Mouse (Mus musculus) mature B cell (primary cell): ENCODE results near the gene Camsap2.

ENCODE experiments used
- in situ Hi-C: fragments of 300-500 bp; cut with MboI; formaldehyde crosslinking; loops from 2 replicates; pipeline ENCODE4 v1.14.3; 2019

Gene Camsap2

GRCm38 (mm10) chr1:136345454-136346372 lies at the start of gene Camsap2:
Gene Camsap2 (minus strand): TSS chr1:136346104.
- in situ Hi-C loops: no loop called here

DNA sequence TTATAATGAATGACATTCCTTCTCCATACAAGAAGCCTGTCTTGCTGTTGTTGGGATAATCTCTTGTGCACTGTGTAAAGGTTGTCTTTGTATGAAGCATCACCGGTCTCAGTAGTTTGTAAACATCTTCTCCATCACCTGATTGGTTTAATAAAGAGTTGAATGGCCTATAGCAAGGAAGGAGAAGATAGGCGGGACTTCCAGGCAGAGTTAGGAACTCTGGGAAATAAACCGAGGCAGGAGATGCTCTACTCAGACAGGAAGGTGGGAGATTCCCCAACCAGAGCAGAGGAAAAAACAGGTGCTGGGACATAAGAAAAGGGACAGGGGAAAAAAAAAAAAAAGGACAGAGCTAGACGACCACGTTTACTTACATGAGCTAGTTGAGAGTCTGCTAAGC lies 49.2 kb upstream of the Camsap2 start:
- in situ Hi-C loops: no loop called here

DNA sequence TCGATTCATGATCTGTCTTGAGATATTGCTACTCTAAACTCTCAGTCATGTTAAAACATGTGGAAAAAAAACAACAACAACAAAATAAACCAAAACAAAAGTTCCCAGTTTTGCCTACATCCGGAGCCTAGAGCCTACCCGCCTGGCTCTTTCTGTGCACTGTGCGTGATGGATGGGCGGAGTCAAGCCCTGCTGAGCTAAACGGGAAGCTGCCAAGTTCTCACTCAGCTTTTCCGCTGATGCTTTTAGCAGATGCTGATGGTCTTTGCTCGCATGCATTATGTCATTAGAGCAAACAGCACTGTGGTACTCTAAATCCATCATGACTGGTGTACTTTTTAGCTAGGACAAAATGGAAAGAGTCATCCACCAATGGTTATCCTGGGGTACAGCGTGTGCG lies 48.6 kb upstream of the Camsap2 start:
- in situ Hi-C loops: no loop called here

GRCm38 (mm10) chr1:136386914-136387313 lies 41.0 kb upstream of the Camsap2 start:
- in situ Hi-C loops: no loop called here

- in situ Hi-C loops: no loop called here
Measured at GRCm38 (mm10) chr1:136381583-136381982, 35.7 kb upstream of the Camsap2 start.

- in situ Hi-C loops: no loop called here
Measured at GRCm38 (mm10) chr1:136381169-136381568, 35.3 kb upstream of the Camsap2 start.

GRCm38 (mm10) chr1:136380606-136381005 lies 34.7 kb upstream of the Camsap2 start:
- in situ Hi-C loops: no loop called here

DNA sequence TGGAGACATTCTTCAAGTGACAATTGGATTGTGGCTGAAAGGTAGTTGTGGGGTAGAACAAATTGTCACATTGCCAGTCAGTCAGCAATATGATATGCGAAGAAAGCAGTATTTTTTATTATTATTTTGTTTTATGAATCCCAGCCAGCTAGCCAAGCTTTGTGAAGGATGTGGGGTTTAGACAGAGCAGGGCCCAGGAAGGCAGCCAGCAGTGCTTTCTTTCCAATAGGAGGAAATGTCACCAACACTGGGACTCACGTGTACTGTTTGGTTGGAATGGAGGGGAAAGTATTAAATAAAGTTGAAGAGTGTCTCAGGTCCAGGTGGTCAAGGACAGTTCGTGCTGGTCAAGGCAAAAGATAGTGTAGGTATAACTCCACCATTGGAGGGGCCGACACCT lies 34.3 kb upstream of the Camsap2 start:
- in situ Hi-C loops: no loop called here

GRCm38 (mm10) chr1:136379261-136379660 lies 33.4 kb upstream of the Camsap2 start:
- in situ Hi-C loops: no loop called here

DNA sequence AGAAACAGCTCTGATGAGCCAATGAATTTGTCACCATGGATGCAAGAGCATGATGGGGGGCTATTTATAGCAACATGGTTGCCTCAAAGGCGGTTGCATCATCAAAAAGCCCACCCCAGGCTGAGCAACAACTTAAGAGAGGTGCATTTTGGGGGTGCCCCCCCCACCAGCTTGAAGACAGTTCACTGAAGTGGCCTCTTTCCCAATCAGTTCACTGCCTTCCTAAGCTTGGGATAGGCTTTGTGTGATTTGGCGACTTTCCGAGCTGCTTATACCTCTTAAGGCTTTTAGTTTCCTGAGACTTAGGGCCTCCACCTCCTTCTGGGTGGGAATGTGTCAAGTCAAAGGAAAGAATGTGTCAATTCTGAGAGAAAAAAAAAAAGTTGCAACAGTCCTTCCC lies 20.1 kb upstream of the Camsap2 start:
- in situ Hi-C loops: no loop called here

DNA sequence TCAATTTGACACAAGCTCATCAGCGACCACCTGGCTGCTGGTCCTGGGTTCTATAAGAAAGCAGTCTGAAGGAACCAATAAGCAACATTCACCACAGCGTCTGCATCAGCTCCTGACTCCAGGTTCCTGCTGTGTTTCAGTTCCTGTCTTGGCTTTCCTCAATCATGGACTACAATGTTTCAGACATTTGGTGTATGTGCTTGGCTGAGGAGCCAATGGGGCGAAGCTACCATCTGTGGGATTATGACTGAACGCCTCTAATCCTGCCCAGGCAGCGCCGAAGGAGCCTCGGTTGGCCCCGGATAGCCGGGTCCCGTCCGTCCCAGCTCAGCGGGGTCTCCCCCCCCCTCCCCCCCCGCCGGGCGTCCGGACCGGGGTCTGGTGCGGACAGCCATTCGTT lies 18.8 kb upstream of the Camsap2 start:
- in situ Hi-C loops: no loop called here

DNA sequence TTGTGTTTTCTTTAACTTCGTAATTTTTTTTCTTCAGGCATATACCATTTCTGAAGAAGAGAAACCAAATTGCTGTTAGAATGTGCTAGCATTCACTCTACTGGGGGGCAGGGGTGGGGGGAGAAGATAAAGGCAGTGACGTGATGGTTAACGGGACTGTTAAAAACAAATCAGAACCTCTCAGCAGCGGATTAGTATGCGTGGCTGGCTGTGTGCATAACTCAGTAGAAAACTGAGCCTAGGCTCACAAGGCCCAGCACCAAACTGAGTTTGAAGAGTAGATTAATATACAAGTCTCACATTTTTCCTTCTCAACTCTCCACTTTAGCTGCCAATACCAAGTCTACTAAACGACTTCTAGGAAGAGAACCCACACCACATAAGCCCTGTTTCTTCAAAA lies 17.1 kb upstream of the Camsap2 start:
- in situ Hi-C loops: no loop called here

DNA sequence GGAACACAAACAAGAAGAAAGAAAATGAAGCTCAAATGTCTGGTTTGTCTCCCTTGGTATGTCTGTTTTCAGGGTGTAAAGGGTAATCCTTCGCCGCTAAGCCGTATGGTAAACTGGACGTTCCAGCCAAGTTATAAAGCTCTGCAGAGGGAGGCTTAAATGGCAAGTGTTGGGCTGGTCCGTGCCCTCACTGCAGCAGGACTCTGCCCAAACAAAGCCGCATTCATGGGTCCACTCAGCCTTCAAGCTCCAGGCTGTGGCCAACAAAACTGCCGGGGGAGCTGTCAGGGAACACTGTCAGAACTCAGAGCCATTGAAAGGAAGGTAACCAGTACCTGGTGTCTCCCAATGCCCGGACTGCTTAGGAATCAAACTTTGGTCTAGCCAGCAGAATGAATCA lies 16.7 kb upstream of the Camsap2 start:
- in situ Hi-C loops: no loop called here

DNA sequence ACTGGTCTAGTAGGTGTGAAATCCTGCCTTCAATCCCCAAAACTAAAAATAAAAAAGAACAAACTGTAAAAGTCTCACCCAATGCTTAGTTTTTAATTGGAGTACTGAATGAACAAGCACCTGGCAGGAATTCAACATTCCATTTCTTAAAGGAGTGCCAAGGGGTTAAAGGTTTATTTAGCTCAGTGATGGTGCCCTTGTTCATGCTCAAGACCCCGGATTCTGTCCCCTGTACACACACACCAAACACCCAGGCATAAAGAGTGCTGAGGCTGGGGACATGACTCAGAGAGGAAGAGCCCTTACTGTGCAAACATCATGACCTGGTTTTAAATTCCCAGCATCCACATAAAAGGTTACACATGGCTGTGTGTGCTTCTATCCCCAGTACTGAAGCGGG lies 15.5 kb upstream of the Camsap2 start:
- in situ Hi-C loops: no loop called here

DNA sequence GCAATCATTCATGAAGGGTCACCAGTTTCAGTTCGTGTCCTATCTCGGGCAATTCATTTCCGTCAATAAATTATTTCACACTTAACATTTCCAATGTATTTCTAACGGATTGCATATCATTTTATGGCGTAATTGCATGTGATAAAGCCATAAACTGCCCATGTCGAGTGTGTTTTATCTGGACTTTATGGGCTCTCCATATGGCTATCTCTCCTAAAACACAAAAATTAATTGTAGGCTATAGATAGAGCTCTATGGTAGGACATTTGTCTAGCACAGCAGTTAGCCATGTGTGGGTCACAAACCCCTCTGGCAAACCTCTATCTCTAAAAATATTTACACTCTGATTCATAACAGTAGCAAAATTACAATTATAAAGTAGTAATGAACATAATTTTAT lies 15.0 kb upstream of the Camsap2 start:
- in situ Hi-C loops: no loop called here

- in situ Hi-C loops: no loop called here
Measured at GRCm38 (mm10) chr1:136358841-136359360, 13.0 kb upstream of the Camsap2 start.

DNA sequence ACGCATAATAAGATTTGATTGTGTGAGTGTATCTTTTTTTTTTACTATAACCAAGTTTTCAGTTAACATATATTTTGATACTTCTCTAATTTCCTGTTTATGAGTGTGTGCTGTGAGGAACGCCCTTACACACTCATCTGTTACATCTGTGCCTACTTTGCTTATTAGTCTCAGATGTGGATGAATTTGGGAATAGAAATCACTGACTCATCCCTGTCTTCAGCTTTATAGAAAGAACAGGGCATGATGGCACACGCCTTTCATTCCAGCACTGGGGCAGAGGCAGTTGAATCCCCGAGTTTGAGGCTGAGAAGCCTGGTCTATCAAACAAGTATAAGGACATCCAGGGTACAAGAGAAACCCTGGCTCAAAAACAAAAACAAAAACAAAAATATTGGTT lies 9.7 kb upstream of the Camsap2 start:
- in situ Hi-C loops: no loop called here

- in situ Hi-C loops: no loop called here
Measured at GRCm38 (mm10) chr1:136350699-136351200, 4.8 kb upstream of the Camsap2 start.

DNA sequence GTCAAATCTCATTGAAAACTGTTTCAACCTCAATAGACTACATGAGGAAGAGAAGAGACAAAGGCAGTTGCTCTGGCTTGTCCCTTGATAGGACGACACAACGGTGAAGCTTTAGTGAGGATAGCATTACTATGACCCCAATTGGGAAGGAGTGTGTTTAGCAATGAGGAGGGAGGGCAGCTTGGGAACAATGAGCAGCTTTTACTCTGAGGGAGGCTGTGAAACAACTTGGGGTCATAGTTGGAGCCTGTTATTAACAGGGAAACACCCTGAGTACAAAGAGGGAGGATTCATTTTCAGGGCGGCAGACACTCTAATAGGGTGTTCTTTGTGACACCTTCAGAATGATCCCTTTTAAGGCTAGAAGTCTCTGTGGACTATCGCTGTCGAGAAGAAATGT lies 2.2 kb upstream of the Camsap2 start:
- in situ Hi-C loops: no loop called here

DNA sequence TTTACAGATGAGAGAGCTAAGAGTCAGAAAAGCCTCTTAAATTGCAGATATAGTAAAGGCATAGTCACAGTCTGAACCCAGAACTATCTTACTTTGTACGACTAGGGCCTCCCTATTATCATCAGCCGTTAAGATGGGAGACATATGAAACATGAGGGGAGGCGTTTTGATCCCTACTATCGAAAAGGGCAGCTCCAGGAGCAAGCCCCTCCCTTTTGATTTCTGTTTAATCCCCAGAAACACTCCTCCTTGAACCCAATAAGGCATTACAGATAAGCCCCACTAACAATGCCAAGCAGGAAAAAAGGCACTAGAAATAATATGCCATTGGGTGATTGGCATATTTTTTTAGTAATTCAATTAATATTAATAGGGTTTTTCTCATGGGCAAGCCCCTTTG lies 1.2 kb upstream of the Camsap2 start:
- in situ Hi-C loops: no loop called here

DNA sequence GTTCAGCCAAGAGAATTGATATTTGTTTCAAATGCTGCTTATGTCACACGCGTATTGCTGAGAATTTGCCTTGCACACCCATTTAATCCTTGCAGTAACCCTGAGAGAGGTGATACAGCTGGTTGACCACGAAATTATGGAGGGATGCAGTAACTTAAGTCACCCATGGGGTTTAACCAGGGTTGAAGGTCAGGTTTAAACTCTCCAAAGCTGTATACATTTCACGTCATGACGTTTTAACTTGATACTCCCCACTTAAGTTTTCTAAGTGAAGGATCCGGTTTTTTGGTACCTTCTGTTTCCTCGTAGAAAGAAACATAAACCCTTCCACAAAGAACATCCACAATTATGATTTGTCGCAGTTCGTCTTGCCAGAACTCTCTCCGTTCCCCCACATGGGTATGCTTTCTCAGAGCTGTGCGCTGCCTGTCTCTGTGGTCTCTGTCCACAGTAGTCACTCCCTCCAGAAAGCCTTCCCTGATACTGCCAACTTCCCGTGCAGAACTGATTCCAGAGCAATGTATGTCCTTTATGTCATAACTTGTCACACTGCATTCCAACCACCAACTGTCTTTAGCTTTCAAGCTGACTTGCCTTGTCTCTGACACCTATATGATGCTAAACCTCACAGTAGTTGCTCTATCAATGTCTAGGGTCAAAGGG lies 600 bp upstream of the Camsap2 start:
- in situ Hi-C loops: no loop called here

GRCm38 (mm10) chr1:136344768-136345453 lies 993 bp downstream of the Camsap2 start:
- in situ Hi-C loops: no loop called here
